In genomic region chr2:118548421-118549221, GRCm38 (mm10) we compare ENCODE assay signal across 8 mouse cellular contexts. TPM values are rescaled to one million over a fixed set of nuclear protein-coding genes. Genes with fewer than 3 reads are reported as not detected.
DNase-seq lines count a peak whose midpoint lies in the region; ATAC-seq and TF ChIP-seq lines count a peak whose summit lies in the region.

No protein-coding gene starts in this region.

- H3K4me3 ChIP-seq in heart, adult 2 months = peak overlapping the region; percentile 83
- peak overlapping the region; percentile 87 for H3K4me3 ChIP-seq in heart, embryonic 16.5 days (ENCODE audit: low read length)
- H3K4me3 ChIP-seq in limb, embryonic 14.5 days (replicated peaks; ENCODE audit: low read length) = peak overlapping the region; percentile 87
- peak overlapping the region; percentile 88 for H3K4me3 ChIP-seq in neural tube, embryonic 15.5 days (replicated peaks)

- no peaks in the 10 kb centered on the region for H3K9me3 ChIP-seq in heart, embryonic 16.5 days (replicated peaks; ENCODE audit: control insufficient read depth, low read length)
- no peaks in the 10 kb centered on the region for H3K9me3 ChIP-seq in limb, embryonic 14.5 days (ENCODE audit: control insufficient read depth, low read length)
- no peaks in the 10 kb centered on the region for H3K9me3 ChIP-seq in neural tube, embryonic 15.5 days (replicated peaks)

- TF ChIP-seq POLR2A in heart, adult 2 months (IDR thresholded peaks at IDR 0.05; ENCODE audit: insufficient read depth, low read depth, low read length) = no peak
- no peak for TF ChIP-seq POLR2A in limb, embryonic 14.5 days (IDR thresholded peaks at IDR 0.05; ENCODE audit: borderline replicate concordance, extremely low read depth, insufficient read depth, insufficient read length)

- intact Hi-C loops in heart, adult 2 months (cut with DNase I) = loop anchor here (2.0 kb wide), 1 partner anchor 16 kb away; no protein-coding TSS in a partner anchor
- intact Hi-C loops in heart, postnatal 25 days (cut with DNase I) = loop anchor here (5.0 kb wide), 1 partner anchor 36 kb away; no protein-coding TSS in a partner anchor

- H3K4me1 ChIP-seq in heart, adult 2 months (ENCODE audit: control insufficient read depth, insufficient read depth, low read length) = peaks cover 35% of the 10 kb centered on the region
- H3K4me1 ChIP-seq in heart, embryonic 16.5 days (ENCODE audit: control insufficient read depth, insufficient read depth, low read length) = peaks cover 56% of the 10 kb centered on the region
- peaks cover 52% of the 10 kb centered on the region for H3K4me1 ChIP-seq in limb, embryonic 14.5 days (ENCODE audit: control insufficient read depth, insufficient read depth, low read length)
- peaks cover 63% of the 10 kb centered on the region for H3K4me1 ChIP-seq in neural tube, embryonic 15.5 days

- H3K4me2 ChIP-seq in heart, embryonic 16.5 days (ENCODE audit: low read depth, low read length) = peak overlapping the region; percentile 87
- H3K4me2 ChIP-seq in limb, embryonic 14.5 days (replicated peaks; ENCODE audit: low read depth, low read length, severe bottlenecking) = peak overlapping the region; percentile 92
- H3K4me2 ChIP-seq in neural tube, embryonic 15.5 days = peak overlapping the region; percentile 94

- H3K27me3 ChIP-seq in heart, adult 2 months (ENCODE audit: control insufficient read depth, insufficient read depth, low read length) = no peaks in the 10 kb centered on the region
- no peaks in the 10 kb centered on the region for H3K27me3 ChIP-seq in heart, embryonic 16.5 days (ENCODE audit: control insufficient read depth, insufficient read depth, low read length)
- H3K27me3 ChIP-seq in limb, embryonic 14.5 days (ENCODE audit: control insufficient read depth, insufficient read depth, low read length) = no peaks in the 10 kb centered on the region
- H3K27me3 ChIP-seq in neural tube, embryonic 15.5 days (replicated peaks) = peaks cover 4% of the 10 kb centered on the region; the same call in 1 of the 2 replicates

- no peaks in the 10 kb centered on the region for H3K79me2 ChIP-seq in heart, adult 2 months (replicated peaks; ENCODE audit: control insufficient read depth, insufficient read depth, low read length)

- no peak for DNase-seq in heart, adult 2 months
- no peak for DNase-seq in heart, postnatal 25 days (ENCODE audit: low spot score)
- peak; percentile 75 for DNase-seq in cerebellum, adult 9-11 months
- no peak for DNase-seq in limb, embryonic 14.5 days (ENCODE audit: low spot score)
- DNase-seq in right cerebral cortex, postnatal 14 days = no peak

- no peak for ATAC-seq in heart, embryonic 16.5 days (replicated peaks; ENCODE audit: extremely low read depth, insufficient read depth, low FRiP score)
- no peak for ATAC-seq in limb, embryonic 14.5 days (ENCODE audit: low FRiP score, low read depth)
- peak; percentile 0; the same call in 1 of the 2 replicates for ATAC-seq in neural tube, embryonic 15.5 days (ENCODE audit: low FRiP score)
- ATAC-seq in inflammation-experienced regulatory T-cells, adult 6 months = no peak

- no peak for TF ChIP-seq EP300 in heart, adult 2 months (IDR thresholded peaks at IDR 0.05; ENCODE audit: insufficient read depth, low read depth, low read length)

- peaks cover 9% of the 10 kb centered on the region for H3K36me3 ChIP-seq in heart, adult 2 months (ENCODE audit: control insufficient read depth, insufficient read depth, low read length)
- no peaks in the 10 kb centered on the region for H3K36me3 ChIP-seq in heart, embryonic 16.5 days (ENCODE audit: control insufficient read depth, insufficient read depth)
- no peaks in the 10 kb centered on the region for H3K36me3 ChIP-seq in limb, embryonic 14.5 days (ENCODE audit: control insufficient read depth, insufficient read depth, low read length)
- H3K36me3 ChIP-seq in neural tube, embryonic 15.5 days = no peaks in the 10 kb centered on the region

- peak overlapping the region; percentile 90 for H3K9ac ChIP-seq in heart, adult 2 months (ENCODE audit: low read depth, low read length)
- H3K9ac ChIP-seq in heart, embryonic 16.5 days (ENCODE audit: low read length) = peak overlapping the region; percentile 84
- H3K9ac ChIP-seq in limb, embryonic 14.5 days (ENCODE audit: low read depth, low read length, severe bottlenecking) = peak overlapping the region; percentile 73
- H3K9ac ChIP-seq in neural tube, embryonic 15.5 days (replicated peaks) = peak overlapping the region; percentile 85

- peak; percentile 49 for TF ChIP-seq CTCF in heart, adult 2 months (IDR thresholded peaks at IDR 0.05)

- peak overlapping the region; percentile 93 for H3K27ac ChIP-seq in heart, adult 2 months
- H3K27ac ChIP-seq in heart, embryonic 16.5 days (ENCODE audit: low read length) = no peak overlapping the region
- H3K27ac ChIP-seq in limb, embryonic 14.5 days (replicated peaks; ENCODE audit: low read depth, low read length) = peak overlapping the region; percentile 13; the same call in 1 of the 2 replicates
- peak overlapping the region; percentile 72 for H3K27ac ChIP-seq in neural tube, embryonic 15.5 days (replicated peaks)

- under 1% methylated on average over 18 of the region's 18 CpGs for WGBS in heart, adult 2 months
- WGBS in heart, embryonic 16.5 days = 0% methylated on average over 18 of the region's 18 CpGs
- WGBS in limb, embryonic 14.5 days = under 1% methylated on average over 18 of the region's 18 CpGs
- WGBS in neural tube, embryonic 15.5 days = under 1% methylated on average over 18 of the region's 18 CpGs

RNA-seq across cellular contexts. Expression of gene Bmf, which starts 0.9 kb away (rescaled TPM):
- 1 to 10 TPM; 5.5 to 7.0 TPM for total RNA-seq in heart, adult 2 months (2021)
- 2.9 and 5.7 TPM in 2 replicates for polyA plus RNA-seq in heart, adult 2 months (2012; rRNA removed)
- total RNA-seq in heart, postnatal 25 days (2021) = 10 to 100 TPM in 1 of 2 experiments, 1 to 10 TPM in 1; 7.3 to 11.5 TPM
- 1.4 and 1.8 TPM in 2 replicates for polyA plus RNA-seq in heart, embryonic 16.5 days (2015; fragmentation: Nextera tagmentation; extraction: Ambion mirVana)
- 28.4 and 29.2 TPM in 2 replicates for polyA plus RNA-seq in limb, embryonic 14.5 days (2012; rRNA removed)
- 5.1 and 6.2 TPM in 2 replicates for polyA plus RNA-seq in limb, embryonic 14.5 days (2014; fragmentation: Nextera tagmentation; extraction: Ambion mirVana)
- polyA plus RNA-seq in neural tube, embryonic 15.5 days (2015; fragmentation: Nextera tagmentation; extraction: Ambion mirVana) = 2.0 and 3.6 TPM in 2 replicates
- polyA plus RNA-seq in inflammation-experienced regulatory T-cells, adult 6 months (2017; shearing (Covaris generic)) = 1 to 10 TPM in 2 of 3 experiments, under 1 TPM in 1; 0.81 to 2.8 (median 1.7) TPM

RNA-seq across cellular contexts. Expression of gene Bub1b, which starts 49.4 kb away (rescaled TPM):
- 1 to 10 TPM in 1 of 2 experiments, under 1 TPM in 1; 0.65 to 1.8 TPM for total RNA-seq in heart, adult 2 months (2021)
- polyA plus RNA-seq in heart, adult 2 months (2012; rRNA removed) = 0.25 and 1.1 TPM in 2 replicates
- total RNA-seq in heart, postnatal 25 days (2021) = 1 to 10 TPM; 1.9 to 2.2 TPM
- polyA plus RNA-seq in heart, embryonic 16.5 days (2015; fragmentation: Nextera tagmentation; extraction: Ambion mirVana) = 74.8 and 78.4 TPM in 2 replicates
- polyA plus RNA-seq in limb, embryonic 14.5 days (2012; rRNA removed) = 48.5 and 53.5 TPM in 2 replicates
- 64.4 and 70.4 TPM in 2 replicates for polyA plus RNA-seq in limb, embryonic 14.5 days (2014; fragmentation: Nextera tagmentation; extraction: Ambion mirVana)
- 7.0 and 26.4 TPM in 2 replicates for polyA plus RNA-seq in neural tube, embryonic 15.5 days (2015; fragmentation: Nextera tagmentation; extraction: Ambion mirVana)
- 10 to 100 TPM in 1 of 3 experiments, 1 to 10 TPM in 2; 5.4 to 49.0 (median 9.4) TPM for polyA plus RNA-seq in inflammation-experienced regulatory T-cells, adult 6 months (2017; shearing (Covaris generic))
